ENCODE assay signal across 9 mouse cellular contexts in the genomic region with DNA sequence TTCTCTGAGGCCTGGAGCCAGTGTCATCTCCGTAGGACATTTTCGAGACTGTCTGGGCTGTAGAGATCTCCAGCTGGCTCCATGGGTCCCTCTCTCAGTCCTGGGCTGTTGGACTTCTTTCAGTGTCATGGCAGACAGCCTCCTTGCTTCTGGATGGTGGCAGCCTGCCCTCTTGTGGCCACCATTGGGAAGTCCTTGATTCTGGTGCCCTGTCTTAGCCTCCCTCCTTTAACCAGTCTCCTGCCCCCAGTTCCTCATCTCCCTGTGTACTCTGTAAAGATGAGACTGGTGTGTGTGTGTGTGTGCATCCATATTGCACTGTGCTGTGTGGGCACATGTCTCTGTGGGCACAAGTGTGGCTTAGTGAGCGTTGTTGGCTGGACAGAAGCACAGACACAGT. TPM values are rescaled to one million over a fixed set of nuclear protein-coding genes. Genes with fewer than 3 reads are reported as not detected.
DNase-seq lines count a peak whose midpoint lies in the region; ATAC-seq lines count a peak whose summit lies in the region.
"Had no signal": no experiment of that assay in that cellular context is flagged by ENCODE, and none has a peak within 500 bp of the region (broad histone marks: within the 10 kb centered on the region; RNA-seq: fewer than 3 reads in every experiment).

No protein-coding gene starts in this region.

- H3K36me3 ChIP-seq in hindbrain, embryonic 16.5 days (ENCODE audit: control insufficient read depth, insufficient read depth, low read length) = peaks cover 43% of the 10 kb centered on the region
- H3K36me3 ChIP-seq in limb, embryonic 11.5 days (ENCODE audit: control insufficient read depth, insufficient read depth, low read length) = no peaks in the 10 kb centered on the region
- H3K36me3 ChIP-seq in neural tube, embryonic 14.5 days (ENCODE audit: control insufficient read depth, insufficient read depth, low read length) = peaks cover 71% of the 10 kb centered on the region
- H3K36me3 ChIP-seq: liver, embryonic 15.5 days had no signal

- H3K27ac ChIP-seq in hindbrain, embryonic 16.5 days (ENCODE audit: low read depth, low read length) = no peak overlapping the region
- no peak overlapping the region for H3K27ac ChIP-seq in limb, embryonic 11.5 days (replicated peaks; ENCODE audit: low read depth, low read length)
- no peak overlapping the region for H3K27ac ChIP-seq in neural tube, embryonic 14.5 days (ENCODE audit: low read depth, low read length)
- H3K27ac ChIP-seq: liver, embryonic 15.5 days had no signal

- H3K9me3 ChIP-seq in hindbrain, embryonic 16.5 days (ENCODE audit: control insufficient read depth, low read length) = no peaks in the 10 kb centered on the region
- no peaks in the 10 kb centered on the region for H3K9me3 ChIP-seq in limb, embryonic 11.5 days (ENCODE audit: control insufficient read depth, low read length)
- H3K9me3 ChIP-seq in neural tube, embryonic 14.5 days (ENCODE audit: control insufficient read depth, low read length) = no peaks in the 10 kb centered on the region
- H3K9me3 ChIP-seq: liver, embryonic 15.5 days had no signal

- peak; percentile 16 to 41 for DNase-seq in kidney, adult 8-10 months
- DNase-seq in kidney, adult 11 months = no peak
- DNase-seq in adrenal gland, adult 2 months = peak; percentile 59
- peak; percentile 27 for DNase-seq in embryo, embryonic 11.5 days (ENCODE audit: low read depth, low spot score)
- peak; percentile 63 for DNase-seq in limb, embryonic 11.5 days (ENCODE audit: low spot score)

- H3K27me3 ChIP-seq in hindbrain, embryonic 16.5 days (replicated peaks; ENCODE audit: control insufficient read depth, insufficient read depth, low read length) = no peaks in the 10 kb centered on the region
- no peaks in the 10 kb centered on the region for H3K27me3 ChIP-seq in limb, embryonic 11.5 days (ENCODE audit: control insufficient read depth, insufficient read depth, low read length)
- H3K27me3 ChIP-seq in neural tube, embryonic 14.5 days (ENCODE audit: control insufficient read depth, insufficient read depth, low read length) = no peaks in the 10 kb centered on the region
- H3K27me3 ChIP-seq: liver, embryonic 15.5 days had no signal

- no peaks in the 10 kb centered on the region for H3K4me1 ChIP-seq in hindbrain, embryonic 16.5 days (ENCODE audit: control insufficient read depth, insufficient read depth, low read depth, low read length)
- H3K4me1 ChIP-seq in limb, embryonic 11.5 days (ENCODE audit: control insufficient read depth, insufficient read depth, low read length) = no peaks in the 10 kb centered on the region
- no peaks in the 10 kb centered on the region for H3K4me1 ChIP-seq in neural tube, embryonic 14.5 days (ENCODE audit: control insufficient read depth, insufficient read depth, low read length)
- H3K4me1 ChIP-seq: liver, embryonic 15.5 days had no signal

- ATAC-seq in hindbrain, embryonic 16.5 days = peak; percentile 28; the same call in 1 of the 2 replicates
- peak; percentile 57; the same call in 1 of the 2 replicates for ATAC-seq in limb, embryonic 11.5 days (ENCODE audit: insufficient number of reproducible peaks, low FRiP score, low TSS enrichment, low read depth)
- peak; percentile 66 for ATAC-seq in neural tube, embryonic 14.5 days (ENCODE audit: low read depth)
- no peak for ATAC-seq in megakaryocyte, adult 5-6 weeks (ENCODE audit: poor library complexity, severe bottlenecking)

- WGBS in hindbrain, embryonic 16.5 days = 67% methylated on average over 3 of the region's 3 CpGs
- WGBS in limb, embryonic 11.5 days = 77% methylated on average over 3 of the region's 3 CpGs
- WGBS in neural tube, embryonic 14.5 days = 71% methylated on average over 3 of the region's 3 CpGs

- no peak overlapping the region for H3K4me3 ChIP-seq in hindbrain, embryonic 16.5 days (ENCODE audit: low read length)
- H3K4me3 ChIP-seq in limb, embryonic 11.5 days (ENCODE audit: low read depth, low read length) = no peak overlapping the region
- H3K4me3 ChIP-seq in neural tube, embryonic 14.5 days (ENCODE audit: low read depth, low read length) = no peak overlapping the region
- H3K4me3 ChIP-seq: liver, embryonic 15.5 days had no signal

- H3K9ac ChIP-seq in hindbrain, embryonic 16.5 days (ENCODE audit: low read depth, low read length) = no peak overlapping the region
- H3K9ac ChIP-seq in limb, embryonic 11.5 days (ENCODE audit: low read length) = no peak overlapping the region
- H3K9ac ChIP-seq in neural tube, embryonic 14.5 days (replicated peaks; ENCODE audit: low read depth, low read length) = no peak overlapping the region
- H3K9ac ChIP-seq: liver, embryonic 15.5 days had no signal

- no peak overlapping the region for H3K4me2 ChIP-seq in hindbrain, embryonic 16.5 days (ENCODE audit: low read length)
- no peak overlapping the region for H3K4me2 ChIP-seq in limb, embryonic 11.5 days (ENCODE audit: low read depth, severe bottlenecking)
- no peak overlapping the region for H3K4me2 ChIP-seq in neural tube, embryonic 14.5 days (ENCODE audit: low read depth, low read length)
- H3K4me2 ChIP-seq: liver, embryonic 15.5 days had no signal

RNA-seq across cellular contexts. Expression of a gene that starts 46.6 kb away (rescaled TPM):
- total RNA-seq in adrenal gland, adult 2 months (2021) = 1 to 10 TPM; 7.2 to 9.7 TPM
- polyA plus RNA-seq in adrenal gland, adult 2 months (2012; rRNA removed) = 8.7 and 9.9 TPM in 2 replicates
- polyA plus RNA-seq in hindbrain, embryonic 16.5 days (2015; fragmentation: Nextera tagmentation; extraction: Ambion mirVana) = 851 and 939 TPM in 2 replicates
- polyA plus RNA-seq in limb, embryonic 11.5 days (2014; fragmentation: Nextera tagmentation; extraction: Ambion mirVana) = 36.6 and 37.1 TPM in 2 replicates
- polyA plus RNA-seq in neural tube, embryonic 14.5 days (2014; fragmentation: Nextera tagmentation; extraction: Ambion mirVana) = 908 and 937 TPM in 2 replicates
- total RNA-seq in megakaryocyte, adult 5-6 weeks (2015) = 0.04 and 0.32 TPM in 2 replicates
- not detected in 2 replicates for total RNA-seq in megakaryocyte, adult 5-6 weeks (2017)

RNA-seq across cellular contexts. Expression of a gene that starts 48.3 kb away (rescaled TPM):
- total RNA-seq in adrenal gland, adult 2 months (2021) = 10 to 100 TPM in 1 of 2 experiments, 1 to 10 TPM in 1; 9.9 to 16.6 TPM
- 9.3 and 11.8 TPM in 2 replicates for polyA plus RNA-seq in adrenal gland, adult 2 months (2012; rRNA removed)
- polyA plus RNA-seq in hindbrain, embryonic 16.5 days (2015; fragmentation: Nextera tagmentation; extraction: Ambion mirVana) = 5.2 and 5.6 TPM in 2 replicates
- 21.5 and 24.0 TPM in 2 replicates for polyA plus RNA-seq in limb, embryonic 11.5 days (2014; fragmentation: Nextera tagmentation; extraction: Ambion mirVana)
- polyA plus RNA-seq in neural tube, embryonic 14.5 days (2014; fragmentation: Nextera tagmentation; extraction: Ambion mirVana) = 2.8 and 3.5 TPM in 2 replicates
- not detected in 2 replicates for total RNA-seq in megakaryocyte, adult 5-6 weeks (2015)
- total RNA-seq in megakaryocyte, adult 5-6 weeks (2017) = 0.53 TPM in 1 of 2 replicates, not detected in the other

RNA-seq across cellular contexts. Expression of a gene that starts 49.9 kb away (rescaled TPM):
- 10 to 100 TPM; 11.8 to 19.8 TPM for total RNA-seq in adrenal gland, adult 2 months (2021)
- polyA plus RNA-seq in adrenal gland, adult 2 months (2012; rRNA removed) = 19.6 and 22.1 TPM in 2 replicates
- polyA plus RNA-seq in hindbrain, embryonic 16.5 days (2015; fragmentation: Nextera tagmentation; extraction: Ambion mirVana) = 5.2 and 7.2 TPM in 2 replicates
- polyA plus RNA-seq in limb, embryonic 11.5 days (2014; fragmentation: Nextera tagmentation; extraction: Ambion mirVana) = 18.3 TPM in 2 replicates
- 3.7 and 4.0 TPM in 2 replicates for polyA plus RNA-seq in neural tube, embryonic 14.5 days (2014; fragmentation: Nextera tagmentation; extraction: Ambion mirVana)
- total RNA-seq in megakaryocyte, adult 5-6 weeks (2015) = not detected in 2 replicates
- total RNA-seq in megakaryocyte, adult 5-6 weeks (2017) = not detected in 2 replicates

Comparison
In these comparisons a context has a peak if more than half of its experiments do, and no peak if none do; other contexts are left out.
1. RNA of a gene that starts 46.6 kb away (polyA plus RNA-seq): 908 to 937 TPM in neural tube, embryonic 14.5 days and 851 to 939 TPM in hindbrain, embryonic 16.5 days; 36.6 to 37.1 TPM in limb, embryonic 11.5 days and 8.7 to 9.9 TPM in adrenal gland, adult 2 months; every median in the first group is over 10 times any median in the second.